Mouse (Mus musculus): Measurements from ENCODE around the gene Ntng2. TPM values are rescaled to one million over a fixed set of nuclear protein-coding genes. Genes with fewer than 3 reads are reported as not detected.

Ntng2 gene
- total RNA-seq, 2 experiments from 2014 or later = 5.4 TPM; not detected in 1

GRCm38 (mm10) chr2:29239329-29239728, 13.5 kb downstream of the Ntng2 start:
- no peak for ATAC-seq (replicated peaks; ENCODE audit: low FRiP score, poor library complexity, severe bottlenecking)

GRCm38 (mm10) chr2:29237623-29238022, 15.2 kb downstream of the Ntng2 start:
- 0 out of 2 replicates have a peak, but pooled peaks have one; percentile 35 for ATAC-seq (replicated peaks; ENCODE audit: low FRiP score, poor library complexity, severe bottlenecking)

GRCm38 (mm10) chr2:29235811-29236210, 17.0 kb downstream of the Ntng2 start:
- no peak for ATAC-seq (replicated peaks; ENCODE audit: low FRiP score, poor library complexity, severe bottlenecking)

- no peak for ATAC-seq (replicated peaks; ENCODE audit: low FRiP score, poor library complexity, severe bottlenecking)
Observed at GRCm38 (mm10) chr2:29235026-29235425, 17.8 kb downstream of the Ntng2 start.

GRCm38 (mm10) chr2:29234002-29234401, 18.8 kb downstream of the Ntng2 start:
- ATAC-seq (replicated peaks; ENCODE audit: low FRiP score, poor library complexity, severe bottlenecking) = no peak

GRCm38 (mm10) chr2:29230191-29230835, 22.5 kb downstream of the Ntng2 start:
- no peak for ATAC-seq (replicated peaks; ENCODE audit: low FRiP score, poor library complexity, severe bottlenecking)

GRCm38 (mm10) chr2:29226671-29227070, 26.1 kb downstream of the Ntng2 start:
- no peak for ATAC-seq (replicated peaks; ENCODE audit: low FRiP score, poor library complexity, severe bottlenecking)

- no peak for ATAC-seq (replicated peaks; ENCODE audit: low FRiP score, poor library complexity, severe bottlenecking)
Observed at GRCm38 (mm10) chr2:29223591-29224262, 29.1 kb downstream of the Ntng2 start.

GRCm38 (mm10) chr2:29222302-29222701, 30.5 kb downstream of the Ntng2 start:
- ATAC-seq (replicated peaks; ENCODE audit: low FRiP score, poor library complexity, severe bottlenecking) = no peak

- no peak for ATAC-seq (replicated peaks; ENCODE audit: low FRiP score, poor library complexity, severe bottlenecking)
Observed at GRCm38 (mm10) chr2:29218831-29219230, 34.0 kb downstream of the Ntng2 start.

GRCm38 (mm10) chr2:29217897-29218296, 34.9 kb downstream of the Ntng2 start:
- no peak for ATAC-seq (replicated peaks; ENCODE audit: low FRiP score, poor library complexity, severe bottlenecking)

- no peak for ATAC-seq (replicated peaks; ENCODE audit: low FRiP score, poor library complexity, severe bottlenecking)
Observed at GRCm38 (mm10) chr2:29217042-29217441, 35.8 kb downstream of the Ntng2 start.

GRCm38 (mm10) chr2:29216286-29217012, 36.4 kb downstream of the Ntng2 start:
- no peak for ATAC-seq (replicated peaks; ENCODE audit: low FRiP score, poor library complexity, severe bottlenecking)

- no peak for ATAC-seq (replicated peaks; ENCODE audit: low FRiP score, poor library complexity, severe bottlenecking)
Observed at GRCm38 (mm10) chr2:29206156-29206555, 46.6 kb downstream of the Ntng2 start.

- no peak for ATAC-seq (replicated peaks; ENCODE audit: low FRiP score, poor library complexity, severe bottlenecking)
Observed at GRCm38 (mm10) chr2:29201223-29201955, 51.4 kb downstream of the Ntng2 start.

GRCm38 (mm10) chr2:29199909-29200308, 52.9 kb downstream of the Ntng2 start:
- ATAC-seq (replicated peaks; ENCODE audit: low FRiP score, poor library complexity, severe bottlenecking) = no peak

GRCm38 (mm10) chr2:29198446-29198845, 54.4 kb downstream of the Ntng2 start:
- ATAC-seq (replicated peaks; ENCODE audit: low FRiP score, poor library complexity, severe bottlenecking) = no peak

GRCm38 (mm10) chr2:29196844-29197243, 56.0 kb downstream of the Ntng2 start:
- ATAC-seq (replicated peaks; ENCODE audit: low FRiP score, poor library complexity, severe bottlenecking) = no peak

- ATAC-seq (replicated peaks; ENCODE audit: low FRiP score, poor library complexity, severe bottlenecking) = peak; percentile 56; the same call in 1 of the 2 replicates
Observed at GRCm38 (mm10) chr2:29194547-29195463, 58.0 kb downstream of the Ntng2 start.

All from erythroid progenitor cell, adult 5-6 weeks (primary cell).